Mouse (Mus musculus) megakaryocyte-erythroid progenitor cell, adult 5-6 weeks (primary cell): ENCODE results near the gene Sez6. TPM values are rescaled to one million over a fixed set of nuclear protein-coding genes. Genes with fewer than 3 reads are reported as not detected.
A peak's percentile ranks its signal among the peaks of the same experiment; 100 is the strongest.

Source experiments
- ATAC-seq: replicated peaks from 2 replicates; pipeline ENCODE4 v1.8.0; 2016; ENCODE audit warnings: mild to moderate bottlenecking, inconsistent platforms; ENCODE audit not compliant: severe bottlenecking, poor library complexity, low FRiP score, low TSS enrichment
- total RNA-seq, 2 experiments: library from RNA; stranded (forward) in 1 of 2; stranded (reverse) in 1 of 2; fragments of 200-1000, 215-1000 nt in 1 of 2; fragments of >200 nt in 1 of 2; fragmentation: Nextera tagmentation in 1 of 2; gene quantifications; 2 replicates each; pipeline ENCODE4 v1.2.3; 2014 to 2017

Gene Sez6
- total RNA-seq, 2 experiments from 2014 or later, result not detected

- no peak for ATAC-seq
Observed at GRCm38 (mm10) chr11:77974325-77974724, 43.7 kb downstream of the Sez6 start.

- no peak for ATAC-seq
Observed at GRCm38 (mm10) chr11:77975873-77976272, 45.3 kb downstream of the Sez6 start.

GRCm38 (mm10) chr11:77978161-77978560, 47.6 kb downstream of the Sez6 start:
- ATAC-seq, result no peak

GRCm38 (mm10) chr11:77979221-77979809, 48.7 kb downstream of the Sez6 start:
- ATAC-seq, result no peak

- no peak for ATAC-seq
Observed at GRCm38 (mm10) chr11:77980281-77981204, 49.9 kb downstream of the Sez6 start.

GRCm38 (mm10) chr11:77981609-77982440, 51.2 kb downstream of the Sez6 start:
- ATAC-seq, result peak; percentile 78

- ATAC-seq, result peak; percentile 76
Observed at GRCm38 (mm10) chr11:77982441-77982905, 51.9 kb downstream of the Sez6 start, which contains the start of gene Phf12. Gene Phf12, plus strand, starts transcription at chr11:77982754.

GRCm38 (mm10) chr11:77983191-77983936, 52.8 kb downstream of the Sez6 start:
- no peak for ATAC-seq

- ATAC-seq, result no peak
Observed at GRCm38 (mm10) chr11:77983937-77984835, 53.6 kb downstream of the Sez6 start.

- no peak for ATAC-seq
Observed at GRCm38 (mm10) chr11:77984836-77985231, 54.2 kb downstream of the Sez6 start.

GRCm38 (mm10) chr11:77985541-77986065, 55.0 kb downstream of the Sez6 start:
- no peak for ATAC-seq

GRCm38 (mm10) chr11:77989071-77989690, 58.6 kb downstream of the Sez6 start:
- ATAC-seq, result no peak

- no peak for ATAC-seq
Observed at GRCm38 (mm10) chr11:77995556-77995955, 65.0 kb downstream of the Sez6 start.

- no peak for ATAC-seq
Observed at GRCm38 (mm10) chr11:78006446-78006845, 75.8 kb downstream of the Sez6 start.

- peak; percentile 60; the same call in 1 of the 2 replicates for ATAC-seq
Observed at GRCm38 (mm10) chr11:78019676-78020075, 89.1 kb downstream of the Sez6 start.

- ATAC-seq, result 0 out of 2 replicates have a peak, but pooled peaks have one; percentile 51
Observed at GRCm38 (mm10) chr11:78023607-78024006, 93.0 kb downstream of the Sez6 start.
